Mouse (Mus musculus): ENCODE results near the gene Drd5. TPM values are rescaled to one million over a fixed set of nuclear protein-coding genes. Genes with fewer than 3 reads are reported as not detected.

The Drd5 gene
- polyA plus RNA-seq, 1 experiment from 2014 or later, result 0.08 TPM

- H3K4me3 ChIP-seq (ENCODE audit: low read length), result peak overlapping the region; percentile 40
- peak; percentile 71 for ATAC-seq (replicated peaks; ENCODE audit: extremely low read depth, insufficient read depth, low FRiP score)
- peaks cover 13% of the 10 kb centered on the region for H3K4me1 ChIP-seq (ENCODE audit: control insufficient read depth, insufficient read depth, low read length)
- 9% methylated on average over 18 of the region's 18 CpGs for WGBS
- H3K9me3 ChIP-seq (replicated peaks; ENCODE audit: control insufficient read depth, low read length), result no peaks in the 10 kb centered on the region
- no peak overlapping the region for H3K27ac ChIP-seq (ENCODE audit: low read length)
- H3K9ac ChIP-seq (ENCODE audit: low read length), result peak overlapping the region; percentile 56
- no peaks in the 10 kb centered on the region for H3K36me3 ChIP-seq (ENCODE audit: control insufficient read depth, insufficient read depth)
- no peaks in the 10 kb centered on the region for H3K27me3 ChIP-seq (ENCODE audit: control insufficient read depth, insufficient read depth, low read length)
- peak overlapping the region; percentile 62 for H3K4me2 ChIP-seq (ENCODE audit: low read depth, low read length)
Measured at GRCm38 (mm10) chr5:38366650-38367470, 47.7 kb downstream of the Drd5 start.

- no peaks in the 10 kb centered on the region for H3K27me3 ChIP-seq (ENCODE audit: control insufficient read depth, insufficient read depth, low read length)
- no peaks in the 10 kb centered on the region for H3K36me3 ChIP-seq (ENCODE audit: control insufficient read depth, insufficient read depth)
- H3K27ac ChIP-seq (ENCODE audit: low read length), result no peak overlapping the region
- H3K4me2 ChIP-seq (ENCODE audit: low read depth, low read length), result no peak overlapping the region
- peaks cover 10% of the 10 kb centered on the region for H3K4me1 ChIP-seq (ENCODE audit: control insufficient read depth, insufficient read depth, low read length)
- ATAC-seq (replicated peaks; ENCODE audit: extremely low read depth, insufficient read depth, low FRiP score), result no peak
- no peak overlapping the region for H3K9ac ChIP-seq (ENCODE audit: low read length)
- no peaks in the 10 kb centered on the region for H3K9me3 ChIP-seq (replicated peaks; ENCODE audit: control insufficient read depth, low read length)
- no peak overlapping the region for H3K4me3 ChIP-seq (ENCODE audit: low read length)
- WGBS, result 71% methylated on average over 1 of the region's 1 CpGs
Measured at GRCm38 (mm10) chr5:38371308-38371707, 52.1 kb downstream of the Drd5 start.

Other genes starting within 250 kb of the Drd5 start
- 17.1 and 18.1 TPM in 2 replicates for gene Nsg1, start 159.5 kb upstream of the Drd5 start, polyA plus RNA-seq (2015; fragmentation: Nextera tagmentation; extraction: Ambion mirVana)
- gene Zbtb49, start 98.9 kb upstream of the Drd5 start, polyA plus RNA-seq (2015; fragmentation: Nextera tagmentation; extraction: Ambion mirVana), result 8.0 and 8.1 TPM in 2 replicates
- gene Lyar, start 98.9 kb upstream of the Drd5 start, polyA plus RNA-seq (2015; fragmentation: Nextera tagmentation; extraction: Ambion mirVana), result 40.1 and 53.7 TPM in 2 replicates
- 41.4 and 43.2 TPM in 2 replicates for gene Tmem128, start 59.2 kb upstream of the Drd5 start, polyA plus RNA-seq (2015; fragmentation: Nextera tagmentation; extraction: Ambion mirVana)
- gene Otop1, start 43.4 kb upstream of the Drd5 start, polyA plus RNA-seq (2015; fragmentation: Nextera tagmentation; extraction: Ambion mirVana), result not detected in 2 replicates
- gene Slc2a9, start 183.8 kb downstream of the Drd5 start, polyA plus RNA-seq (2015; fragmentation: Nextera tagmentation; extraction: Ambion mirVana), result 0.62 and 0.64 TPM in 2 replicates
- gene Wdr1, start 243.9 kb downstream of the Drd5 start, polyA plus RNA-seq (2015; fragmentation: Nextera tagmentation; extraction: Ambion mirVana), result 241 and 256 TPM in 2 replicates

Measured in heart, embryonic 16.5 days (tissue).